8 mouse cellular contexts compared by ENCODE assay signal in genomic region chr9:102544773-102545366, GRCm38 (mm10). TPM values are rescaled to one million over a fixed set of nuclear protein-coding genes. Genes with fewer than 3 reads are reported as not detected.
DNase-seq lines count a peak whose midpoint lies in the region; ATAC-seq and TF ChIP-seq lines count a peak whose summit lies in the region.

No protein-coding gene starts in this region.

- under 1% methylated on average over 26 of the region's 26 CpGs for WGBS in forebrain, embryonic 11.5 days
- 1% methylated on average over 26 of the region's 26 CpGs for whole genome bisulfite sequencing in heart, postnatal 0 days
- 2% methylated on average over 26 of the region's 26 CpGs for WGBS in liver, embryonic 14.5 days (ENCODE audit: insufficient replicate concordance)
- WGBS in neural tube, embryonic 14.5 days, result under 1% methylated on average over 26 of the region's 26 CpGs

- H3K9me3 ChIP-seq in forebrain, embryonic 11.5 days (ENCODE audit: control insufficient read depth, low read length), result no peaks in the 10 kb centered on the region
- no peaks in the 10 kb centered on the region for H3K9me3 ChIP-seq in heart, postnatal 0 days (replicated peaks; ENCODE audit: control insufficient read depth, low read length)
- no peaks in the 10 kb centered on the region for H3K9me3 ChIP-seq in liver, embryonic 14.5 days (ENCODE audit: control insufficient read depth, low read length)
- H3K9me3 ChIP-seq in neural tube, embryonic 14.5 days (ENCODE audit: control insufficient read depth, low read length), result no peaks in the 10 kb centered on the region

- peak; percentile 89 for DNase-seq in brain, adult 2 months (ENCODE audit: low read depth, low spot score)
- DNase-seq in forebrain, embryonic 11.5 days (ENCODE audit: low spot score), result peak; percentile 97
- DNase-seq in heart, postnatal 0 days (ENCODE audit: low spot score), result peak; percentile 51
- peak; percentile 40 to 89 for DNase-seq in kidney, postnatal 36 days
- peak; percentile 29 to 35 (median 30) for DNase-seq in liver, embryonic 14.5 days (ENCODE audit: low read depth in 3 of 3, low spot score in 3 of 3)

- no peaks in the 10 kb centered on the region for H3K36me3 ChIP-seq in forebrain, embryonic 11.5 days (ENCODE audit: control insufficient read depth, insufficient read depth, low read length)
- no peaks in the 10 kb centered on the region for H3K36me3 ChIP-seq in heart, postnatal 0 days (replicated peaks; ENCODE audit: control insufficient read depth, insufficient read depth, low read length)
- no peaks in the 10 kb centered on the region for H3K36me3 ChIP-seq in liver, embryonic 14.5 days (replicated peaks; ENCODE audit: control insufficient read depth, insufficient read depth, low read depth)
- H3K36me3 ChIP-seq in neural tube, embryonic 14.5 days (ENCODE audit: control insufficient read depth, insufficient read depth, low read length), result no peaks in the 10 kb centered on the region
- no peaks in the 10 kb centered on the region for H3K36me3 ChIP-seq in testis, adult 2 months (ENCODE audit: control insufficient read depth, insufficient read depth, low read length)

- H3K4me1 ChIP-seq in forebrain, embryonic 11.5 days (replicated peaks; ENCODE audit: control insufficient read depth, insufficient read depth, low read length), result peaks cover 7% of the 10 kb centered on the region; the same call in 1 of the 2 replicates
- peaks cover 5% of the 10 kb centered on the region; the same call in 1 of the 2 replicates for H3K4me1 ChIP-seq in heart, postnatal 0 days (ENCODE audit: control insufficient read depth, insufficient read depth)
- no peaks in the 10 kb centered on the region for H3K4me1 ChIP-seq in liver, embryonic 14.5 days (replicated peaks; ENCODE audit: control insufficient read depth in 2 of 2, insufficient read depth in 2 of 2, low read length in 1 of 2)
- H3K4me1 ChIP-seq in neural tube, embryonic 14.5 days (ENCODE audit: control insufficient read depth, insufficient read depth, low read length), result peaks cover 23% of the 10 kb centered on the region
- peaks cover 11% of the 10 kb centered on the region for H3K4me1 ChIP-seq in testis, adult 2 months (ENCODE audit: control insufficient read depth, insufficient read depth, low read length)

- ATAC-seq in CD4-positive, CD25-positive, alpha-beta regulatory T cell, adult 4 months, result peak; percentile 53
- ATAC-seq in forebrain, embryonic 11.5 days (replicated peaks; ENCODE audit: low FRiP score), result peak; percentile 62
- peak; percentile 56 for ATAC-seq in heart, postnatal 0 days (ENCODE audit: insufficient read depth, low read depth)
- no peak for ATAC-seq in liver, embryonic 14.5 days (ENCODE audit: insufficient read depth)
- peak; percentile 72 for ATAC-seq in neural tube, embryonic 14.5 days (ENCODE audit: low read depth)

- H3K4me2 ChIP-seq in forebrain, embryonic 11.5 days (ENCODE audit: low read depth, low read length, severe bottlenecking), result peak overlapping the region; percentile 65
- H3K4me2 ChIP-seq in heart, postnatal 0 days (ENCODE audit: low read depth, low read length), result peak overlapping the region; percentile 60
- peak overlapping the region; percentile 33; the same call in 1 of the 2 replicates for H3K4me2 ChIP-seq in liver, embryonic 14.5 days (ENCODE audit: low read depth)
- H3K4me2 ChIP-seq in neural tube, embryonic 14.5 days (ENCODE audit: low read depth, low read length), result peak overlapping the region; percentile 73

- TF ChIP-seq CTCF in heart, postnatal 0 days (IDR thresholded peaks at IDR 0.05; ENCODE audit: low read depth), result peak; percentile 79
- peak; percentile 87 for TF ChIP-seq CTCF in liver, embryonic 14.5 days (IDR thresholded peaks at IDR 0.05; ENCODE audit: low read depth)
- peak; percentile 90 for TF ChIP-seq CTCF in testis, adult 2 months (IDR thresholded peaks at IDR 0.05; ENCODE audit: control insufficient read depth, insufficient read depth, insufficient replicate concordance, low read depth, low read length)

- peak overlapping the region; percentile 30 for H3K4me3 ChIP-seq in forebrain, embryonic 11.5 days (ENCODE audit: low read depth, low read length)
- peak overlapping the region; percentile 33 for H3K4me3 ChIP-seq in heart, postnatal 0 days (ENCODE audit: low read depth, low read length)
- no peak overlapping the region for H3K4me3 ChIP-seq in liver, embryonic 14.5 days (ENCODE audit: insufficient read depth in 1 of 2, low read depth in 2 of 2, low read length in 2 of 2)
- peak overlapping the region; percentile 31 for H3K4me3 ChIP-seq in neural tube, embryonic 14.5 days (ENCODE audit: low read depth, low read length)
- H3K4me3 ChIP-seq in testis, adult 2 months (ENCODE audit: control insufficient read depth, low read depth, low read length), result peak overlapping the region; percentile 49

- peaks cover 15% of the 10 kb centered on the region for H3K27me3 ChIP-seq in forebrain, embryonic 11.5 days (ENCODE audit: control insufficient read depth, insufficient read depth, low read length)
- peaks cover 19% of the 10 kb centered on the region; the same call in 1 of the 2 replicates for H3K27me3 ChIP-seq in heart, postnatal 0 days (ENCODE audit: control insufficient read depth, insufficient read depth, low read length)
- peaks cover 3% of the 10 kb centered on the region for H3K27me3 ChIP-seq in liver, embryonic 14.5 days (ENCODE audit: control insufficient read depth, insufficient read depth, low read length)
- no peaks in the 10 kb centered on the region for H3K27me3 ChIP-seq in neural tube, embryonic 14.5 days (ENCODE audit: control insufficient read depth, insufficient read depth, low read length)
- H3K27me3 ChIP-seq in testis, adult 2 months (ENCODE audit: control insufficient read depth, insufficient read depth, low read length), result no peaks in the 10 kb centered on the region

- H3K27ac ChIP-seq in forebrain, embryonic 11.5 days (ENCODE audit: low read depth, low read length), result peak overlapping the region; percentile 57
- no peak overlapping the region for H3K27ac ChIP-seq in heart, postnatal 0 days (ENCODE audit: low read depth)
- H3K27ac ChIP-seq in liver, embryonic 14.5 days, result no peak overlapping the region
- peak overlapping the region; percentile 93 for H3K27ac ChIP-seq in neural tube, embryonic 14.5 days (ENCODE audit: low read depth, low read length)
- no peak overlapping the region for H3K27ac ChIP-seq in testis, adult 2 months (ENCODE audit: control insufficient read depth, insufficient read depth, low read depth, low read length)

- no peak for TF ChIP-seq POLR2A in testis, adult 2 months (IDR thresholded peaks at IDR 0.05; ENCODE audit: control insufficient read depth, low read depth, low read length)

- TF ChIP-seq EP300 in heart, postnatal 0 days (IDR thresholded peaks at IDR 0.05; ENCODE audit: low read depth), result no peak
- TF ChIP-seq EP300 in liver, embryonic 14.5 days (IDR thresholded peaks at IDR 0.05; ENCODE audit: low read depth), result no peak

- H3K9ac ChIP-seq in forebrain, embryonic 11.5 days (ENCODE audit: low read length), result peak overlapping the region; percentile 60
- H3K9ac ChIP-seq in heart, postnatal 0 days (replicated peaks; ENCODE audit: low read depth, low read length), result no peak overlapping the region
- no peak overlapping the region for H3K9ac ChIP-seq in liver, embryonic 14.5 days (replicated peaks)
- H3K9ac ChIP-seq in neural tube, embryonic 14.5 days (replicated peaks; ENCODE audit: low read depth, low read length), result peak overlapping the region; percentile 63

RNA-seq across cellular contexts. Expression of gene Ky, which starts 39.3 kb away (rescaled TPM):
- under 1 TPM; 0.31 to 0.46 TPM for polyA plus RNA-seq in CD4-positive, CD25-positive, alpha-beta regulatory T cell, adult 4 months (2017; shearing (Covaris generic))
- polyA plus RNA-seq in forebrain, embryonic 11.5 days (2014; fragmentation: Nextera tagmentation; extraction: Ambion mirVana), result 0.08 and 0.32 TPM in 2 replicates
- total RNA-seq in heart, postnatal 0 days (2014; rRNA removed; ENCODE audit: low replicate concordance), result 1.9 and 22.1 TPM in 2 replicates
- 1.8 and 2.1 TPM in 2 replicates for polyA plus RNA-seq in heart, postnatal 0 days (2015; fragmentation: Nextera tagmentation; extraction: Ambion mirVana)
- 0.01 TPM in 1 of 2 replicates, not detected in the other for polyA plus RNA-seq in liver, embryonic 14.5 days (2012; rRNA removed)
- not detected in 2 replicates for polyA plus RNA-seq in liver, embryonic 14.5 days (2014; fragmentation: Nextera tagmentation; extraction: Ambion mirVana)
- polyA plus RNA-seq in neural tube, embryonic 14.5 days (2014; fragmentation: Nextera tagmentation; extraction: Ambion mirVana), result 0.81 and 1.6 TPM in 2 replicates
- 0.54 and 0.82 TPM in 2 replicates for polyA plus RNA-seq in testis, adult 2 months (2012; rRNA removed)

Comparison
In these comparisons a context has a peak if more than half of its experiments do, and no peak if none do; other contexts are left out.
1. DNase-seq: peak in every context shown above with its lines; median percentile 97 in forebrain, embryonic 11.5 days; 89 in brain, adult 2 months; 64 in kidney, postnatal 36 days; 51 in heart, postnatal 0 days; 30 in liver, embryonic 14.5 days.
2. H3K27ac ChIP-seq: peak in forebrain, embryonic 11.5 days (single experiment) and neural tube, embryonic 14.5 days (single experiment); none in heart, postnatal 0 days (single experiment), liver, embryonic 14.5 days (single experiment) and testis, adult 2 months (single experiment).
3. H3K4me3 ChIP-seq: peak in forebrain, embryonic 11.5 days (single experiment), heart, postnatal 0 days (single experiment), neural tube, embryonic 14.5 days (single experiment) and testis, adult 2 months (single experiment); none in liver, embryonic 14.5 days (0 of 2).
4. H3K9ac ChIP-seq: peak in forebrain, embryonic 11.5 days (single experiment) and neural tube, embryonic 14.5 days (single experiment); none in heart, postnatal 0 days (single experiment) and liver, embryonic 14.5 days (single experiment).
5. Peak in every context shown above with its lines, with median percentiles within 50 percentile points of each other: H3K4me2 ChIP-seq and CTCF ChIP-seq.